Mouse (Mus musculus) heart, adult 18-20 months (tissue): ENCODE data around the gene Olfr715. TPM values are rescaled to one million over a fixed set of nuclear protein-coding genes. Genes with fewer than 3 reads are reported as not detected.
"Not testable (repeated sequence)": the region's sequence is repeated elsewhere in the genome, so short reads cannot be mapped to it uniquely, and the experiment has no call there.

ENCODE experiments used
- DNase-seq, 2 experiments: peaks; one replicate each; pipeline ENCODE4 v3.0.0; 2021 to 2022; ENCODE audit warnings: mixed read lengths in 1 of 2
- long read RNA-seq, 2 experiments: library from polyadenylated mRNA; stranded (forward); transcript quantifications; one replicate each; pipeline ENCODE4 v2.0.0; 2021
- total RNA-seq, 2 experiments: library from RNA; stranded (reverse); gene quantifications; 2 replicates each; pipeline ENCODE4 v1.2.3; 2021

Olfr715 gene
- not detected for total RNA-seq
- long read RNA-seq, experiment 1: 0 reads
- long read RNA-seq, experiment 2: 0 reads

GRCm38 (mm10) chr7:107130983-107131382 lies at the start of gene Olfr715:
Gene Olfr715 (minus strand): TSS chr7:107131083.
- not testable (repeated sequence) for DNase-seq

- no peak for DNase-seq
Observed at GRCm38 (mm10) chr7:107180406-107180805, 49.5 kb upstream of the Olfr715 start.

GRCm38 (mm10) chr7:107166690-107167089 lies 35.8 kb upstream of the Olfr715 start, which contains the start of gene Nlrp14:
Gene Nlrp14 (plus strand): TSS chr7:107166990.
- DNase-seq: no peak

GRCm38 (mm10) chr7:107138027-107138426 lies 7.1 kb upstream of the Olfr715 start, which contains the start of gene Olfr716:
Gene Olfr716 (plus strand): TSS chr7:107138327.
- DNase-seq: not testable (repeated sequence)

- DNase-seq: not testable (repeated sequence)
Observed at GRCm38 (mm10) chr7:107110269-107110668, 20.6 kb downstream of the Olfr715 start, which contains the start of gene Olfr715b. Gene Olfr715b (minus strand): TSS chr7:107110369.

GRCm38 (mm10) chr7:107092920-107093319 lies 38.0 kb downstream of the Olfr715 start, which contains the start of gene Olfr17:
Gene Olfr17 (plus strand): TSS chr7:107093220.
- no peak for DNase-seq

Other genes starting within 250 kb of the Olfr715 start
- gene Olfr706, start 242.9 kb downstream of the Olfr715 start, total RNA-seq: not detected
- not detected for gene Olfr707, start 229.8 kb downstream of the Olfr715 start, total RNA-seq
- not detected for gene Olfr1532-ps1, start 223.1 kb downstream of the Olfr715 start, total RNA-seq
- not detected for gene Olfr709-ps1, start 198.9 kb downstream of the Olfr715 start, total RNA-seq
- gene Olfr710, start 182.8 kb downstream of the Olfr715 start, total RNA-seq: not detected
- gene Olfr6, start 167.1 kb downstream of the Olfr715 start, total RNA-seq: not detected
- not detected for gene Olfr711, start 155.6 kb downstream of the Olfr715 start, total RNA-seq
- gene Olfr2, start 125.0 kb downstream of the Olfr715 start, total RNA-seq: not detected
- not detected for gene Olfr713, start 99.9 kb downstream of the Olfr715 start, total RNA-seq
- not detected for gene Olfr714, start 60.1 kb downstream of the Olfr715 start, total RNA-seq
- not detected for gene Olfr17, start 37.9 kb downstream of the Olfr715 start, total RNA-seq
- not detected for gene Olfr715b, start 20.7 kb downstream of the Olfr715 start, total RNA-seq
- not detected for gene Olfr716, start 7.2 kb upstream of the Olfr715 start, total RNA-seq
- not detected for gene Nlrp14, start 35.9 kb upstream of the Olfr715 start, total RNA-seq
- not detected for gene Rbmxl2, start 78.4 kb upstream of the Olfr715 start, total RNA-seq
- under 1 TPM in 1 of 2 experiments, not detected in 1; 0.10 TPM for gene Syt9, start 239.6 kb upstream of the Olfr715 start, total RNA-seq